Mouse (Mus musculus) kidney, adult 9 months (tissue): ENCODE data around the gene Smg9.

Source experiments
- DNase-seq: peaks from one replicate; pipeline ENCODE4 v3.0.0; 2022

Smg9 gene

GRCm38 (mm10) chr7:24446697-24447340 lies 47.4 kb downstream of the Smg9 start:
- no peak for DNase-seq

GRCm38 (mm10) chr7:24448782-24449517 lies 49.5 kb downstream of the Smg9 start:
- no peak for DNase-seq

GRCm38 (mm10) chr7:24450585-24451017 lies 51.2 kb downstream of the Smg9 start:
- DNase-seq: no peak

- no peak for DNase-seq
Observed at GRCm38 (mm10) chr7:24451855-24452311, 52.5 kb downstream of the Smg9 start, which contains the start of gene Irgc1. Irgc1 (minus strand) TSS chr7:24452297.

- no peak for DNase-seq
Observed at GRCm38 (mm10) chr7:24454199-24454598, 54.8 kb downstream of the Smg9 start.

GRCm38 (mm10) chr7:24455726-24456125 lies 56.3 kb downstream of the Smg9 start:
- DNase-seq: peak; percentile 61

- DNase-seq: no peak
Observed at GRCm38 (mm10) chr7:24457726-24458370, 58.4 kb downstream of the Smg9 start.

GRCm38 (mm10) chr7:24459440-24459839 lies 60.0 kb downstream of the Smg9 start:
- DNase-seq: no peak

- DNase-seq: no peak
Observed at GRCm38 (mm10) chr7:24459843-24460242, 60.4 kb downstream of the Smg9 start.

- DNase-seq: peak; percentile 87
Observed at GRCm38 (mm10) chr7:24461376-24462051, 62.1 kb downstream of the Smg9 start.

- DNase-seq: peak; percentile 47
Observed at GRCm38 (mm10) chr7:24462388-24463319, 63.2 kb downstream of the Smg9 start, which contains the start of gene Plaur. Plaur (plus strand) TSS chr7:24462484.

GRCm38 (mm10) chr7:24466835-24467234 lies 67.4 kb downstream of the Smg9 start:
- no peak for DNase-seq

GRCm38 (mm10) chr7:24467886-24468285 lies 68.5 kb downstream of the Smg9 start:
- no peak for DNase-seq

GRCm38 (mm10) chr7:24469126-24469525 lies 69.7 kb downstream of the Smg9 start:
- no peak for DNase-seq

- no peak for DNase-seq
Observed at GRCm38 (mm10) chr7:24470356-24470755, 70.9 kb downstream of the Smg9 start.
